Mouse (Mus musculus): ENCODE data around the gene Zfp568. TPM values are rescaled to one million over a fixed set of nuclear protein-coding genes. Genes with fewer than 3 reads are reported as not detected.
"Not testable (repeated sequence)": the region's sequence is repeated elsewhere in the genome, so short reads cannot be mapped to it uniquely, and the experiment has no call there.

Zfp568 gene
- polyA plus RNA-seq, 1 experiment from 2014 or later: 15.3 TPM

DNA sequence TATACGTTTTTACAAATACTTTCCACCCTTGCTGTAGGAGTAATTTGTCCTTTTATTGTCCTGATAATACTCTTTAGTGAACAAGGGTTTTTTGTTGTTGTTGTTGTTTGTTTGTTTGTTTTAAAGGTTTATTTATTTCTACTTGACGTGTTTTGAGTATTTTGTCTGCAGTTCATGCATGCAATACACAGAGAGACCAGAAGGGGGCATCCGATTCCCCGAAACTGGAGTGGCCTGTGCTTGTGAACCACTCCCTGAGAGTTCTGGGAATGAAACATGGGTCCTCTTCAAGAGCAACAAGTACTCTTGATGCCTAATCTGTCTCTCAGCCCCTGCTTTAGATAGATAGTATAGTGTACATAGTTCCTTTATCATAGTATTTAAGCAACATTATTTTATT, 29.0 kb upstream of the Zfp568 start:
- Histone ChIP-seq H3K9me3 (ENCODE audit: control insufficient read depth, low read length) (no peaks in the 10 kb centered on the region), H3K4me1 (replicated peaks; ENCODE audit: control insufficient read depth, insufficient read depth, low read length) (0 out of 2 replicates have a peak, but pooled peaks cover 2% of the 10 kb centered on the region), H3K4me2 (ENCODE audit: low read depth, low read length, severe bottlenecking) (peak overlapping the region; percentile 70; the same call in 1 of the 2 replicates), H3K27me3 (ENCODE audit: control insufficient read depth, insufficient read depth, low read length) (no peaks in the 10 kb centered on the region), H3K36me3 (ENCODE audit: control insufficient read depth, insufficient read depth, low read length) (no peaks in the 10 kb centered on the region), H3K9ac (ENCODE audit: low read length) (no peak overlapping the region), H3K4me3 (ENCODE audit: low read depth, low read length) (no peak overlapping the region), H3K27ac (ENCODE audit: low read depth, low read length) (no peak overlapping the region)
- ATAC-seq (replicated peaks; ENCODE audit: low FRiP score) (no peak), DNase-seq (ENCODE audit: low spot score) (peak; percentile 74)
- 19% methylated on average over 4 of the region's 4 CpGs for WGBS

DNA sequence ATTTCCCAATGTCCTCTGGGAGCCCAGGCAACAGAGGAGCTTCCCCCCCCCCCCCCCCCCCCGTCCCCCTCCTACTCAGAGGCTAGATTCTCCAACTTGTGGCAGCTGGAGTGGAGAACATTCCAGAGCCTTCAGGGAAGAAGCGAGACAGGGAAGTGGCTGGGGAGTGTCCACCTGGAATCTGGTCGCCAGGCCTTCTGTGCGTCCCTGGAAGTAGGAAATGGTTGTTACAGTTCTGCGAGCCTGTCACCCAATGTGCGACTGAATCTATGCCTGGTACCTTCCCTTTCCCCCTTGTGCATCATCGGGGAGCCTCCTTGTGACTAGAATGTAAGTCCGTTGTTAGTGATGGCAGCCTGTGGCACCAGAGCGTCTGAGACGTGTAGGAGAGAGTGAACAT, 27.5 kb upstream of the Zfp568 start:
- DNase-seq (ENCODE audit: low spot score): no peak
- no peaks in the 10 kb centered on the region for H3K36me3 ChIP-seq (ENCODE audit: control insufficient read depth, insufficient read depth, low read length)
- 63% methylated on average over 10 of the region's 10 CpGs for whole genome bisulfite sequencing
- H3K9ac ChIP-seq (ENCODE audit: low read length): no peak overlapping the region
- no peaks in the 10 kb centered on the region for H3K27me3 ChIP-seq (ENCODE audit: control insufficient read depth, insufficient read depth, low read length)
- no peak for ATAC-seq (replicated peaks; ENCODE audit: low FRiP score)
- H3K4me2 ChIP-seq (ENCODE audit: low read depth, low read length, severe bottlenecking): no peak overlapping the region
- no peaks in the 10 kb centered on the region for H3K9me3 ChIP-seq (ENCODE audit: control insufficient read depth, low read length)
- H3K4me3 ChIP-seq (ENCODE audit: low read depth, low read length): no peak overlapping the region
- 0 out of 2 replicates have a peak, but pooled peaks cover 2% of the 10 kb centered on the region for H3K4me1 ChIP-seq (replicated peaks; ENCODE audit: control insufficient read depth, insufficient read depth, low read length)
- H3K27ac ChIP-seq (ENCODE audit: low read depth, low read length): no peak overlapping the region

DNA sequence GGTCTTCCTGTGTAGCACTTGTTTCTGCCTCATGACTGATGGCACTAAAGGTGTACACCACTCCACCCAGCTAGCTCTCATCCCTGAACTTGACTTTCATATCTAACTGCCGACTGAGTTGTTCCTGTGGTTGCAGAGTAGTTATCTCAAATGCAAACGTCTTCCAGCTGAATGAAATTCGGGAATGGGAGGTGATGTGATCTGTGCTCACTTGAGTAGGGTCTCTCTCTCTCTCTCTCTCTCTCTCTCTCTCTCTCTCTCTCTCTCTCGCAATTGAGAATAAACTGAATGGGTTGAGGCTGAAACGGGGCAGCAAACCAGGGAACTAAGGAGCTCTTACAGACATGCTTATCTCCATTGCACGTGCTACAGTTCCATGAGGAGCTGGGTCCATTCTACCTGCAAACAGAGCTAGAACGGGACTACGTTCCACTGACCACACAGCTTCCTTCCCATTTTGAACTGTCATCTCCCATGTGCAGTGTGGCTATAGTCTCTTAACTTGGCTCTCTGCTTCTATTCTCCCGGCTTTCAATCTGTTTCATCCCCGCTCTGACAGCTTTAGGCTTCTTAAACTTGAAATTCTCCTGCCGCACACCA, 25.5 kb upstream of the Zfp568 start:
- Histone ChIP-seq H3K27ac (ENCODE audit: low read depth, low read length) (no peak overlapping the region), H3K9ac (ENCODE audit: low read length) (no peak overlapping the region), H3K4me3 (ENCODE audit: low read depth, low read length) (no peak overlapping the region), H3K27me3 (ENCODE audit: control insufficient read depth, insufficient read depth, low read length) (no peaks in the 10 kb centered on the region), H3K4me2 (ENCODE audit: low read depth, low read length, severe bottlenecking) (no peak overlapping the region), H3K4me1 (replicated peaks; ENCODE audit: control insufficient read depth, insufficient read depth, low read length) (0 out of 2 replicates have a peak, but pooled peaks cover 2% of the 10 kb centered on the region), H3K36me3 (ENCODE audit: control insufficient read depth, insufficient read depth, low read length) (no peaks in the 10 kb centered on the region), H3K9me3 (ENCODE audit: control insufficient read depth, low read length) (no peaks in the 10 kb centered on the region)
- DNase-seq (ENCODE audit: low spot score): no peak
- no peak for ATAC-seq (replicated peaks; ENCODE audit: low FRiP score)
- WGBS: 88% methylated on average over 11 of the region's 11 CpGs

DNA sequence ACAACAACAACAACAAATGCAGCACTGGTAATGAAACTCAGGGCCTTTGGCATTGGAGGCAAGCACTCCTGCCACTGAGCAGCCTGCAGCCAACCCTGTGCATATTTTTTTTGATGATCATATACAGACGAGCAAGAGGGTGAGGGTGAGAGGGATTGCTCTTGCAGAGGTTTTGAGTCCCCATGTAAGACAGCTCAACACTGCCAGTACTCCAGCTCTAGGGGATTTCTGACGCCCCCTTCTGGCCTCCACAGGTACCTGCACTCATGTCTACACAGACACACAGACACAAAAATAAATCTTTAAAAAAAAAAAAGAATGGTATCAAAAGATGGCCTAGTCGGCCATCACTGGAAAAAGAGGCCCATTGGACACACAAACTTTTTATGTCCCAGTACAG, 24.8 kb upstream of the Zfp568 start:
- Histone ChIP-seq H3K9ac (ENCODE audit: low read length) (no peak overlapping the region), H3K9me3 (ENCODE audit: control insufficient read depth, low read length) (no peaks in the 10 kb centered on the region), H3K4me3 (ENCODE audit: low read depth, low read length) (no peak overlapping the region), H3K36me3 (ENCODE audit: control insufficient read depth, insufficient read depth, low read length) (no peaks in the 10 kb centered on the region), H3K4me2 (ENCODE audit: low read depth, low read length, severe bottlenecking) (no peak overlapping the region), H3K27ac (ENCODE audit: low read depth, low read length) (no peak overlapping the region), H3K27me3 (ENCODE audit: control insufficient read depth, insufficient read depth, low read length) (no peaks in the 10 kb centered on the region), H3K4me1 (replicated peaks; ENCODE audit: control insufficient read depth, insufficient read depth, low read length) (0 out of 2 replicates have a peak, but pooled peaks cover 2% of the 10 kb centered on the region)
- WGBS: 62% methylated on average over 3 of the region's 3 CpGs
- no peak for ATAC-seq (replicated peaks; ENCODE audit: low FRiP score)
- no peak for DNase-seq (ENCODE audit: low spot score)

DNA sequence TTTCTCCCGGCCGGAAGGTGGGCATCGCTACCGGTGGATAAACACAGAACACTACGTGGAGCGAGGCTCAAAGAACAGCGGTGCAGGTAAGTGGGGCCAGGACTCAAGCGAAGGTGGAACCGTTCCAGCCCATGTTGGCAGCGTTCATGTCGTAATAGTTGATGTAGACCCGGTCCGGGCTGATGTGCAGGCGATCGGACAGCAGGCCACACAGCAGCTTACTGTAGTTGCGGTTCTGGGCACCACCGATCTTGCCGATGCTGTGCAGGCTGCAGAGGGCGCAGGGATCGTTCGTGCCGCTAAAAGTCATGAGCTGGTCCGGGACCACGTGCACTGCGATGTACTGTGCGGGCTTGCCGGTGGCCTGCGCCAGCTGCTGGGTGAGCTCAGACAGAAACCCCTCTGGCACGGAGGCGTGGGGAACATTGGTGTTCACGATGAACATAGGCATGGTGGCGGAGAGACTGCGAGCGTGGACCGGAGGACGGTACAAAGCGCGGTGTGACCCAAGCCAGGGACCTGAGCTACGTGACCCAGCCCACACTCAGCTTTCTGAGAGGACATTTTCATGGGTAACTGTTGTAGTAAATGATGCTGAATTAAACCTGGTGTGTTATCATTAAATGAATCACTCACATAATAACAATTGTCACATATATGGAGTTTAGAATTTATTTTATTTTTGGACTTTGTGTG, 18.5 kb upstream of the Zfp568 start:
- not testable (repeated sequence) for H3K4me1 ChIP-seq (replicated peaks; ENCODE audit: control insufficient read depth, insufficient read depth, low read length); H3K27ac ChIP-seq (ENCODE audit: low read depth, low read length); ATAC-seq (replicated peaks; ENCODE audit: low FRiP score); H3K27me3 ChIP-seq (ENCODE audit: control insufficient read depth, insufficient read depth, low read length); H3K4me2 ChIP-seq (ENCODE audit: low read depth, low read length, severe bottlenecking); H3K9ac ChIP-seq (ENCODE audit: low read length); DNase-seq (ENCODE audit: low spot score); H3K4me3 ChIP-seq (ENCODE audit: low read depth, low read length); H3K36me3 ChIP-seq (ENCODE audit: control insufficient read depth, insufficient read depth, low read length); H3K9me3 ChIP-seq (ENCODE audit: control insufficient read depth, low read length)
- WGBS: 53% methylated on average over 31 of the region's 39 CpGs

DNA sequence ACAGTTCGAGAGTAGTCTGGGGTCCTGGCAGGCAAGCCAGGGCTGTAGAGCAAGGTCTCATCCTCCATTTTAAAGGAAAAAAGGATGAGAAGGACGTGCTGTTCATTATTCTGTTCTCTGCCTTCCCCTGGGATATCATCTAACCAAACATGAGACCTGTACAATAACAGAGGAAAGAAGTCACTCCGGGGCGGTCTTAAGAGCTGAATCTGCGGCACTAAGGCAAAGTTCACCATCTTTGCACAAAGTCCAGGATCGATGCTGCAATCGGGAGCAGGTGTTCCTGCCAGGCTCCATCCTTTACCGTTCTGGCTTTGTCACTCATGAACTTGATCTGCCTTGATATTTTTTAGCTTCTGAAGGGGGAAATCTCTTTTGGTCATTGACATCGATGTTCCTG, 13.1 kb upstream of the Zfp568 start:
- DNase-seq (ENCODE audit: low spot score): no peak

DNA sequence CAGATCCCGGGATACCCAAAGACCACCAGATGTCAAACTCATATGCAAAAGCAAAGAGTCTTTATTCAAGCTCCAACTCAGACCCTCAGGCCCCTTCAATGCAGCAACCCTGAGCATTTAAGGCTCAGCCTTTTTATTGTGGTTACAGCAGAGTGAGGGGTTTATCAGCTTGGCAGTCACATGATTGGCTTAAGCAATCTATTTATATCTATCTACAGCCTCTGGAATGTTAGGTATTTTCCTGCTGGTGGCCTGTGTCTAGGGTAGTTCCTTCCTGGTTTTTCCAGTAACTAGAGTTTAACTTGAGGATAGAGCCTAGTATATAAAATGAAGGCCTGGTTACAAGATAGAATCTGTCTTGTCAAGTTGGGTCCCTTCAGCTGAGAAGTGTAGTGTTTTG, 3.0 kb upstream of the Zfp568 start:
- no peaks in the 10 kb centered on the region for H3K27me3 ChIP-seq (ENCODE audit: control insufficient read depth, insufficient read depth, low read length)
- no peak overlapping the region for H3K4me3 ChIP-seq (ENCODE audit: low read depth, low read length)
- no peak overlapping the region for H3K4me2 ChIP-seq (ENCODE audit: low read depth, low read length, severe bottlenecking)
- no peak overlapping the region for H3K9ac ChIP-seq (ENCODE audit: low read length)
- DNase-seq (ENCODE audit: low spot score): no peak
- WGBS: 95% methylated on average over 1 of the region's 1 CpGs
- H3K4me1 ChIP-seq (replicated peaks; ENCODE audit: control insufficient read depth, insufficient read depth, low read length): 0 out of 2 replicates have a peak, but pooled peaks cover 5% of the 10 kb centered on the region
- no peak for ATAC-seq (replicated peaks; ENCODE audit: low FRiP score)
- H3K9me3 ChIP-seq (ENCODE audit: control insufficient read depth, low read length): no peaks in the 10 kb centered on the region
- no peak overlapping the region for H3K27ac ChIP-seq (ENCODE audit: low read depth, low read length)
- H3K36me3 ChIP-seq (ENCODE audit: control insufficient read depth, insufficient read depth, low read length): no peaks in the 10 kb centered on the region; the same call in 1 of the 2 replicates

More for the DNA sequence above, 13.1 kb upstream of the Zfp568 start:
- no peak for ATAC-seq (replicated peaks; ENCODE audit: low FRiP score)
- WGBS: 86% methylated on average over 9 of the region's 9 CpGs
- Histone ChIP-seq H3K4me2 (ENCODE audit: low read depth, low read length, severe bottlenecking) (no peak overlapping the region), H3K9ac (ENCODE audit: low read length) (no peak overlapping the region), H3K9me3 (ENCODE audit: control insufficient read depth, low read length) (no peaks in the 10 kb centered on the region), H3K4me1 (replicated peaks; ENCODE audit: control insufficient read depth, insufficient read depth, low read length) (no peaks in the 10 kb centered on the region), H3K27ac (ENCODE audit: low read depth, low read length) (no peak overlapping the region), H3K36me3 (ENCODE audit: control insufficient read depth, insufficient read depth, low read length) (no peaks in the 10 kb centered on the region), H3K27me3 (ENCODE audit: control insufficient read depth, insufficient read depth, low read length) (no peaks in the 10 kb centered on the region), H3K4me3 (ENCODE audit: low read depth, low read length) (no peak overlapping the region)

DNA sequence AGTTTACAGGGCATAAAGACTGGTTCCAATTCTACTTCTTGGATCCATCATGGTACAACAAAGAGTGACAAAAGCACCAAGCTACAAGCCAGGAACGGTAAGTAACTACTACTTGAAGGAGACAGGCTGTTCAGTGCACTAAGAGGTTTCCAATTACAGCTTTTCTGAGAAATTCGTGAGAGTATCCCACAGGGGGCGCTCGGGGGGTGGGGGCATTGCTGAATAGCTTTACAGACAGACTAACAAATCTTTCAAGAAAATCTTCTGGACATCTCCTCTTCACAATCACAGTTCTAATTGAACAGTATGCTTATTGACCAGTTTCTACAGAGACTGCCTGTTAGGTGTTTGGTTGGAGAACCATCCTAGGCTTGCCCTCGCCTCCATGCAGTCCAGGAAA, 2.3 kb upstream of the Zfp568 start:
- no peaks in the 10 kb centered on the region; the same call in 1 of the 2 replicates for H3K36me3 ChIP-seq (ENCODE audit: control insufficient read depth, insufficient read depth, low read length)
- ATAC-seq (replicated peaks; ENCODE audit: low FRiP score) (no peak), DNase-seq (ENCODE audit: low spot score) (no peak)
- 0 out of 2 replicates have a peak, but pooled peaks cover 5% of the 10 kb centered on the region for H3K4me1 ChIP-seq (replicated peaks; ENCODE audit: control insufficient read depth, insufficient read depth, low read length)
- no peak overlapping the region for H3K4me3 ChIP-seq (ENCODE audit: low read depth, low read length)
- no peak overlapping the region for H3K9ac ChIP-seq (ENCODE audit: low read length)
- H3K27me3 ChIP-seq (ENCODE audit: control insufficient read depth, insufficient read depth, low read length): no peaks in the 10 kb centered on the region
- H3K9me3 ChIP-seq (ENCODE audit: control insufficient read depth, low read length): no peaks in the 10 kb centered on the region
- 45% methylated on average over 5 of the region's 5 CpGs for WGBS
- no peak overlapping the region for H3K4me2 ChIP-seq (ENCODE audit: low read depth, low read length, severe bottlenecking)
- no peak overlapping the region for H3K27ac ChIP-seq (ENCODE audit: low read depth, low read length)
